Mouse (Mus musculus): ENCODE data around the gene Fkbp5. TPM values are rescaled to one million over a fixed set of nuclear protein-coding genes. Genes with fewer than 3 reads are reported as not detected.
A peak's percentile ranks its signal among the peaks of the same experiment; 100 is the strongest.
"Not testable (repeated sequence)": the region's sequence is repeated elsewhere in the genome, so short reads cannot be mapped to it uniquely, and the experiment has no call there.

The Fkbp5 gene
- 100 to 1,000 TPM in 1 of 2 experiments, 10 to 100 TPM in 1; 95.8 to 104 TPM for total RNA-seq (2021)
- long read RNA-seq, experiment 1, partial matches to known transcripts, result 1 of 18 reads
- long read RNA-seq, experiment 1, other reads (novel, unspliced or antisense), result 14 of 18 reads
- long read RNA-seq, experiment 2, transcript Fkbp5-201 (11 exons, 3,543 nt), result major isoform, 60 of 115 reads
- long read RNA-seq, experiment 2, partial matches to known transcripts, result 5 of 115 reads
- long read RNA-seq, experiment 2, other reads (novel, unspliced or antisense), result 50 of 115 reads

- DNase-seq (ENCODE audit: low spot score in 2 of 2), result peak in 1 of 2 experiments; percentile 37
Observed at GRCm38 (mm10) chr17:28517441-28517955, at the start of gene Fkbp5. Gene Fkbp5 (minus strand): TSS chr17:28517527.

GRCm38 (mm10) chr17:28565181-28565580, 47.9 kb upstream of the Fkbp5 start:
- DNase-seq (ENCODE audit: low spot score in 2 of 2), result no peak

- DNase-seq (ENCODE audit: low spot score in 2 of 2), result no peak
Observed at GRCm38 (mm10) chr17:28561613-28562012, 44.3 kb upstream of the Fkbp5 start.

- no peak for DNase-seq (ENCODE audit: low spot score in 2 of 2)
Observed at GRCm38 (mm10) chr17:28560598-28560997, 43.3 kb upstream of the Fkbp5 start, which contains the start of gene Clps. Gene Clps (minus strand): TSS chr17:28560766.

- no peak for DNase-seq (ENCODE audit: low spot score in 2 of 2)
Observed at GRCm38 (mm10) chr17:28557772-28558171, 40.4 kb upstream of the Fkbp5 start.

- no peak for DNase-seq (ENCODE audit: low spot score in 2 of 2)
Observed at GRCm38 (mm10) chr17:28556635-28557396, 39.5 kb upstream of the Fkbp5 start.

GRCm38 (mm10) chr17:28554021-28554420, 36.7 kb upstream of the Fkbp5 start:
- DNase-seq (ENCODE audit: low spot score in 2 of 2), result not testable (repeated sequence)

GRCm38 (mm10) chr17:28553040-28553793, 35.9 kb upstream of the Fkbp5 start:
- DNase-seq (ENCODE audit: low spot score in 2 of 2), result peak; percentile 47 to 60

- DNase-seq (ENCODE audit: low spot score in 2 of 2), result no peak
Observed at GRCm38 (mm10) chr17:28549111-28549510, 31.8 kb upstream of the Fkbp5 start, which contains the start of gene Clpsl2. Gene Clpsl2 (plus strand): TSS chr17:28549411.

- no peak for DNase-seq (ENCODE audit: low spot score in 2 of 2)
Observed at GRCm38 (mm10) chr17:28548550-28548949, 31.2 kb upstream of the Fkbp5 start.

GRCm38 (mm10) chr17:28546925-28547324, 29.6 kb upstream of the Fkbp5 start:
- DNase-seq (ENCODE audit: low spot score in 2 of 2), result no peak

GRCm38 (mm10) chr17:28537881-28538280, 20.6 kb upstream of the Fkbp5 start:
- no peak for DNase-seq (ENCODE audit: low spot score in 2 of 2)

GRCm38 (mm10) chr17:28533327-28533726, 16.0 kb upstream of the Fkbp5 start:
- no peak for DNase-seq (ENCODE audit: low spot score in 2 of 2)

GRCm38 (mm10) chr17:28532557-28532956, 15.2 kb upstream of the Fkbp5 start:
- DNase-seq (ENCODE audit: low spot score in 2 of 2), result no peak

- no peak for DNase-seq (ENCODE audit: low spot score in 2 of 2)
Observed at GRCm38 (mm10) chr17:28531946-28532345, 14.6 kb upstream of the Fkbp5 start.

- DNase-seq (ENCODE audit: low spot score in 2 of 2), result no peak
Observed at GRCm38 (mm10) chr17:28530506-28530905, 13.2 kb upstream of the Fkbp5 start, which contains the start of gene Armc12. Gene Armc12 (plus strand): TSS chr17:28530806.

GRCm38 (mm10) chr17:28529116-28529515, 11.8 kb upstream of the Fkbp5 start:
- DNase-seq (ENCODE audit: low spot score in 2 of 2), result no peak

- peak; percentile 68 to 82 for DNase-seq (ENCODE audit: low spot score in 2 of 2)
Observed at GRCm38 (mm10) chr17:28528043-28528351, 10.7 kb upstream of the Fkbp5 start.

- DNase-seq (ENCODE audit: low spot score in 2 of 2), result peak in 1 of 2 experiments; percentile 47
Observed at GRCm38 (mm10) chr17:28527184-28528042, 10.1 kb upstream of the Fkbp5 start.

- DNase-seq (ENCODE audit: low spot score in 2 of 2), result no peak
Observed at GRCm38 (mm10) chr17:28524831-28525430, 7.6 kb upstream of the Fkbp5 start.
